Mouse (Mus musculus) frontal cortex, postnatal 25 days (tissue): ENCODE results near the gene Gpatch2.
A peak's percentile ranks its signal among the peaks of the same experiment; 100 is the strongest.

Source experiments
- DNase-seq, 2 experiments: peaks; one replicate each; pipeline ENCODE4 v3.0.0; 2022; ENCODE audit warnings: low spot score in 2 of 2

Gene Gpatch2

DNA sequence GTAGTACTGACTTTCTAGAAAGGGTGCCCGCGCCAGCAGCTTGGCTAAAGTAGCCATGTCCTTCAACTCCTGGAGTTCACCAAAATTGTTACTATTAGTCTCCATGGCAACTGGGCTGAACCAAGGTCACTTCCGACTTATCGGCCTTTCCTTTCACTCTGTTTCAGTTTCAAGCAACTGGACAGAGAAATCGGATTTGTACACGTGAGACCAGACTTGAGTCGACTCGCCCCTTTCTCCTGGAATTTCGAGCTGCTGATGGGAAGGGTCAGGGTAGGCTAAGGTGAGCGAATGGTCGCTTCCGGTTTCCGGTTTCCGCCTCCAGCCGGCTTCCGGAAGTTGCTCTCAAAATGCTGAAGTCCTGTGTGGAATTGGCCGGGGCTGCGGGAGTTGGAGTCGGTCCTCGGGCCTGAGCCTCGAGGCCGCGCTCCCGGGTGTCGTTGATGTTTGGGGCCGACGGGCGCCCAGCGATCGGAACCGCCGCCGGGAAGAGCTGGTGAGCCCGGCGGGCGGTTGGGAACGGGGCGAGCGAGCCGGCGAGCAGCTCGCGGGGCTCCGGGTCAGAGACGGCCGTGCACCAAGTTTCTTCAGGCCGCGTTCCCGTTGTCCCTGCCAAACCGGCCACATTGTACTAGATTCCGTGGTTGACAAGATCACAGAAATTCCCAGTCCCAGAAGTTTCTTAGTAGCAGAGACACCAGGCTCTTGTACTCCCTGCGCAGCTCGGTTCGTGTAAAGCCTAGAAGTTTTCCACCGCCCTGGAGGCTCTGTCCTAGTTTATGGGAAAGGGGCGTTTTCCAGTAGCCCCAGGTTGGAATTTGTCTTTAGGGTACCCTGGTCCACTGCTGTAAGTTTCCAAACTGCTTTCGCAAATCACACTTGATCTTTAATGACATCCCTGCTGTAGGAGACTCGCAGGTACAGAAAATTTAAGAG, at the start of gene Gpatch2, which contains the start of gene Spata17:
Gpatch2 (plus strand) TSS at position 328 of the 936 bp plus-strand sequence.
Spata17 (minus strand) TSS at position 285 of the 936 bp plus-strand sequence.
- DNase-seq: peak; percentile 49 to 66

DNA sequence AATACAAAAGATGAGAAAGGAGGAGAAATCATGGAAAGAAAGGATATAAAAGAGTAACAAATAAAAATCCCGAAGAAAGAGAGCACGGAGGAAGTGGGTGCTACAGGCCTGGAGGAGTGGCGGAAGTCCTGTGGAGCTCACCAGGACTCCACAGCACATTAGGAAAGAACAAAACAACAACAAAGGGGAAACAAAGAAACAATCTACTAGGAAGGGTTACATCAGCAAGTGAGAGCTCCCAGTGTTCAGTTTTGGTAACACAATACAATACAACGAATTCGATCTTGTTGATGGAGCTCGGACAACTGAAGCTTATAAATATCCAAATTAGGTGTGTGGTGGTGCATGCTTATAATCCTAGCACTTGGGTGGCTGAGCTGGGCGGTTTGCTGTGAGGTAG, 45.7 kb upstream of the Gpatch2 start:
- no peak for DNase-seq

DNA sequence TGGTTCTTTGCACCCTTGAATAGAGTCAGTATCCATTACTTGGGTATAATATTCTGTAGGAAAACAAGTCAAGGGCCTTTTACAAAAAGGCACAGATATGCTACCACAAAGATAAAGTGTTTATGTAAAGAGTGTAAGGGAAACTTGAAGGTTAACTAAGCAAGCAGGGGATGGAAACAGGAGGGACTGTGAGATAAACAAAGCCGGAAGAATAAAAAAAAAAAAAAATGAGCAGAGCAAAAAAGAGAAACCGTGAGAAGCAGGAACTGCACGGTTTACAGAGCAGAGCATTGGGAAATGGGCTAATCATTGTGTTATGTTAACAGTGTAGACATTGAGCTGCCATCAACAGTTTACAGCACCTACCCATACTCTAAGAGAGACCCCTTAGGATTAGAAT, 44.9 kb upstream of the Gpatch2 start:
- DNase-seq: no peak

DNA sequence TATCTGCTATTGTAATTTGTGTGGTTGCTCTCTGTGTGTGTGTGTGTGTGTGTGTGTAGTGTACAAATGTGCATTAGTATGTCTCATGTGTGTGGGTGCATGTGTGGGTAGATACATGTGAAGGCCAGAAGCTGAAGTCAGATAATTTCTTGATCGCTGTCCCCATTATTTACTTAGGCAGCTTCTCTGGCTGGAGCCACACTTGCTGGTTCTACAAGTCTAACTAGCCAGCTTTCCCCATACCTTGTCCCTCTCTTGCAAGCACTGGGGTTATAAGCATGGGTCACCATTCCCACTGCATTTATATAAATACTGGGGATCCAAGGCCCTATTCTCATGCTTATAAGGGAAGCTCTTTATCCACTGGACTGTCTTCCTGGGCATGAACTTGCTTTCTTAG, 39.3 kb upstream of the Gpatch2 start:
- no peak for DNase-seq

DNA sequence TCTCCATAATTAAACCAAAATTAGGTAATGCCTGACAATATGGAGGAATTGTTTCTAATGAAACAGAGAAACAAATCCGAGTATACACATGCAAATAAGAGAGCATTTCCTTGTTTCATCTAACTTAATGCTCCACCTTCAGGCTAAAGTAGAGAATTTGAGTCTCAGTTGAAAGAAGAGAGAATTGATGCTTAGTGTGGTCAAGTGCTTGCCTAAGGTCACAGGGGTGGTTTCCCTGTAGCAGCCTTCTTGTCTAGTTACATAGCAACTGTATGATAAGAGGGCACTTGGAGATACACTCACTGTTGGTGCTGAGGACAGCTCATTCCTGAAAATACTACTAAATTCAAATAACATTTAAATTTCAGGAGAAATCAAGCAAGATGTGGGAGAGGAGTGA, 36.8 kb upstream of the Gpatch2 start:
- DNase-seq: no peak

DNA sequence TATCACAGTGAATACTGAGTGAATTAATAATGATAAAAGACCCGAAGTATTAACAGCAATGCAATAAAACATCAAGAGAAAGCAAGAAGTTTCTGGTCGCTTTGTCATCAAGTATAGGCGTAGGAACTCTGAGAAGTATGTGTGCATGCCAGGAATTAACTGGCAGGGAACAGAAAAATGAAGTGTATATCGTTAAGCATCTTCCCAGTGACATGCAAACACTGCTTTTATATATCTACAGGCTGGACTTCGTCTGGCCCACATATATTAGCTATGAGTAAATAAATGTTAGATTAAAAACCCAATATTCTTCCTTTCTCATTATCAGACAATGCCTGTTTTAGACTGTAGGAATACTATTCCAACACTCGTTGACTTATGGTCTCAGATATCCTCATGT, 9.8 kb upstream of the Gpatch2 start:
- DNase-seq: no peak

DNA sequence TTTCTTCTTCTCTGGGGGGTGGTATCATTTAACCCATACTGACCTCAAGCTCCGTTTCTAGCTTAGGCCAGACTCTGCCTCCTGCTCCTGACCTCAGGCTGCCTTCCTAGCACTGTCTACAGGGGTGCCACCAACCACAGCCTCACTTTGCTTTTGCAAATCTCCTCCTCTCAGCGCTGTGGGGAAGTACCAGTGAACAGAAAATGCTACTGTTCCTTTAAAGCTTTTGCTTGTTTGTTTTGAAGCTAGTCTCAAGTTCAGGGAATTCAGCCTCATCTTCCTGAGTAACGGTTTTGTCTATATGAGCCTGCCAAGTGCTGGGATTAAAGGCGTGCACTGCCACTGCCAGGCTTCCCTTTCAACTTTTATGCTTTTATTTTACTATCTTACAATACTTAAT, 5.8 kb upstream of the Gpatch2 start:
- no peak for DNase-seq

DNA sequence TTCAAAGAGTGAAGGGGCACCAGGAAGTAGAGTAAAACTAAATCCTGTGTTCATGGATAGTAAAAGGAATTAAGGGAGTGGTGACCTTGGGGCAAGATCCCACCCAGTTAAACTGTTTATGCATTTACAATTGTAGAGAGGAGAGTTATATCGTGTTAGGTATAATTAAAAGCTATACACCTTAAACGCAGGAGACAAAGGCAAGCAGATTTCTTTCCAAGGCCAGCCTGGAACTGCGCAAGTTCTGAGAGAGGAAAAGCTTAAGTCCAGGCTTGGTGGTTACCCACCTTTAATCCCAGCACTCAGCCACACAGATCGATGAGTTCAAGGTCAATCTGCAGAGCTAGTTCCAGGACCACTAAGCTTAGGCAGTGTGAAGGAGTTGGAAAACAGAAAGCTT, 4.6 kb upstream of the Gpatch2 start:
- no peak for DNase-seq

DNA sequence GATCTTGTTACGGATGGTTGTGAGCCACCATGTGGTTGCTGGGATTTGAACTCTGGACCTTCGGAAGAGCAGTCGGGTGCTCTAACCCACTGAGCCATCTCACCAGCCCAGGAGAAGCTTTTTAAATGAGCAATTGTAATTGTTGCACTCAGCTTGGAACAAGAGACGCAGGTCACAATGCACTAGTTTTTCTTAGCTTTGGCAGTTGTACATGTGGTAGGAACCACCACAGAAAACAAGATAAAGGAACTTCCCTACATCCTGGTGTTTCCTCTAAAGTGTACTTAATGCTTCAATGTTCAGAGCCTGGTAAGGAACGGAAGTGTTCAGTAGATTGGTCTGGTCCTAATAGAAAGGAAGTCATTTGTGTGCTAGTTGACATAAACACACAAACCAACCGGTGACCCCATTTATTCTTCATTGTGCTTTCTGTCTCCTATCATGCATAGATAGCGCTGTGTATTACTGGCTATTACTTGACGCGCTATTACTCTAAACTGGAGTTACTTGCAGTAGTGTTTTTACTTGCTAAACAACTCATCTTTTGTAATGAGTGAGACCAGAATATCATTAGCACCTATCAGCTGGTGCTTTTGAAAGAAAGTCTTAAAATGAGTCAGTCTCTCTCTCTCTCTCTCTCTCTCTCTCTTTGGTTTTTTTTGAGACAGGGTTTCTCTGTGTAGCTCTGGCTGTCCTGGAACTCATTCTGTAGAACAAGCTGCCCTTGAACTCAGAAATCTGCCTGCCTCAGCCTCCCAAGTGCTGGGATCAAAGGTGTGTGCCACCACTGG, 1.5 kb downstream of the Gpatch2 start:
- DNase-seq: no peak

DNA sequence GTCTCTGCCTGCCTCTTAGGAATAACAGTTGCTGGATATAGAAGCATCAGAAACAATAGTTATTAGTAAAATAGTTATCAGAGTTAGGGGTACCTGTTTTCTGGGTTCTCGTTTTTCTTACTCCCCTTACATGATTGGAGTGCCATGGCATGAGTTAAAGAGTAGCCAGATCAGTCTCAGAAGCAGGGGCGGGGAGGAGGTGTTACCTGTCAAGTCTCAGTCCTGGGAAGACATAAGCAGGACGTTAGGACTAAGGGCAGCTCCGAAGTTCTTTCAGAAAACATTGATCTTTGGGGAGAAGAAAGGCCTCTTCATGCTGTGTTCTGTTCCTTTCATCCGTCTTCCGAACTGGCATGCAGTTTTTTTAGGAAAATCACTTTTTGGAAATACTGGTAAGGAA, 5.4 kb downstream of the Gpatch2 start:
- no peak for DNase-seq

DNA sequence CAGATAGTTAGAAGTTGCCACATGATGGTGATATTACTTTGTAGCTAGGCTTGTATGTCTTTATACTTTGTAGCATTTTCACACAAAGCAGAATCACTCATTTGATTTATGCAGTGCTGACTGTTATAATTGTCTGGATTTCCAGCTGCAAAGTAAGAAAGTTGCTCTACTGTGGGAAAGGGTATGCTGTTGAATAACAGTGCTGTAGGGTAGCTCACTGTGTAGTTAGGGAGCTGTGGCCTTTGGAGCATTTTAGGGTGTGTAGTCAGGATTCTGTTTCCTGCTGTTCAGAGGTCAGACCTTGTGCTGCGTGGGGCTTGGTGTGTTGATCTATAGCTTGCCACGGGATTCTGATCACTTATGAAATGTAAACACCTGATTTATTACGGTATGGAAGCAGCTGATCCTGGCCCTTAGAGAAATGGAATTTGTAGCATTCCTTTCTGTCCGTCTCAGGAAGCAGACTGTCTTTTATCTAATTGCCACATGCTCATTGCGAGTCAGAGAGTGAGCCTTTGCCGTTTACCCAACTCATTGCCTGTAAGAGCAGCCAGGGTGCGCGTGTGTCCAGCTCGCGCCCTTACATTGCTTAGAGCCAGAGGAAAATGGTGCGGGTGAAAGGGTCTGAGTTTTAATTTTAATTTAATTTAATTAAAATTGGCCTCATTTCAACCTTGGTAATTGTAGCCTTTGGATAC, 11.2 kb downstream of the Gpatch2 start:
- no peak for DNase-seq

DNA sequence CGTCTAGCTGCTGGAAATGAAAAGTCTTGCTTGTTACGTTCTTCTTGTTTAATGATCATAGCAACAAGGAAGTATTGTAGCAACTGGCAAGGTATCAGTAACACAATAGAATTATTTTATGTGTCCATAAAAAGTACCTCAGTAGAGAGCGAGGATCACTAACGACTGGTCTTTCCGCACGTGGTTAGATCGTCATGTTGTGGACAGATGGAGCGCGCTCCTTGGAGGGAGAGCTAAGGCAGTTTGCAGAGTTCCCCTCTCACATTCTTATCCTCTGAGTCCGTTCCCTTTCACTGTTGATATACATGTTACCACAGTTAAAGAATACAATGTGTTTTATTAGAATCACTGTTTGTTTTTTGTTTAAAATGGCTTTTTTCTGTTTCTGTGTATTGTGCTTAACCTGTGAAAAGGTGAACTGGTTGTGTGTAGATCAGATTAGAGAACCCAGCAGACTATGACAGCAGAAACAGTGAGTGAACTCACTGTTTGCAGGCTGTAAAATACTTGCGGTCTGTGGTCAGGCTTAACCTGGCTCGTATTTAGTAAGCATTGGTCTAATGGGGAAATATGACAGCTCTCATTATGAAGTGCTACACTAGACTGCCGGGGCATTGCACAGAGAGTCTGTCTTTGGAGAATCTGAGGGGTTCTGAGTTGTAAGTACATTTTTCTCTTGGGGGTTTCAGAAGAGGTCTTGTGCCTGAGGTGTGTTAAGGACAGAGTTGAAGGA, 13.3 kb downstream of the Gpatch2 start:
- DNase-seq: no peak

DNA sequence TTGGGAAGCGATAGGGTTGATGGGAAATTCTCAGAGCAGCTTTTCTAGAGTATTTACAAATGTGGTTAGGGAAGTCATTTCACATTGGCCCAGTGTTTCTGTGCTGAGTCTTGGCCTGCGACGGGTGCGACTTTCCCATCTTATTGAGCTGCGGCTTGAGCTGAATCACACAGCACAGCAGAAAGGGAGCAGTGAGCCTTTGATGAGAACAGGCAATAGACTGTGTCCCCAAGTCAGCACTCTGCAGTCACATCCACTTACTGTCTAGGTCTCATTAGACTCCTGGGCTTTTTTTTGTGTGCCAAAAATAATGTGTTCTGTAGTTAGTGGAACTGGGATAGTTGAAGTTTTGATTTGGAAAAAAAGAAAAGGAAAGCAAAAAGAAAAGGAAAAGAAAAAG, 14.9 kb downstream of the Gpatch2 start:
- DNase-seq: no peak

DNA sequence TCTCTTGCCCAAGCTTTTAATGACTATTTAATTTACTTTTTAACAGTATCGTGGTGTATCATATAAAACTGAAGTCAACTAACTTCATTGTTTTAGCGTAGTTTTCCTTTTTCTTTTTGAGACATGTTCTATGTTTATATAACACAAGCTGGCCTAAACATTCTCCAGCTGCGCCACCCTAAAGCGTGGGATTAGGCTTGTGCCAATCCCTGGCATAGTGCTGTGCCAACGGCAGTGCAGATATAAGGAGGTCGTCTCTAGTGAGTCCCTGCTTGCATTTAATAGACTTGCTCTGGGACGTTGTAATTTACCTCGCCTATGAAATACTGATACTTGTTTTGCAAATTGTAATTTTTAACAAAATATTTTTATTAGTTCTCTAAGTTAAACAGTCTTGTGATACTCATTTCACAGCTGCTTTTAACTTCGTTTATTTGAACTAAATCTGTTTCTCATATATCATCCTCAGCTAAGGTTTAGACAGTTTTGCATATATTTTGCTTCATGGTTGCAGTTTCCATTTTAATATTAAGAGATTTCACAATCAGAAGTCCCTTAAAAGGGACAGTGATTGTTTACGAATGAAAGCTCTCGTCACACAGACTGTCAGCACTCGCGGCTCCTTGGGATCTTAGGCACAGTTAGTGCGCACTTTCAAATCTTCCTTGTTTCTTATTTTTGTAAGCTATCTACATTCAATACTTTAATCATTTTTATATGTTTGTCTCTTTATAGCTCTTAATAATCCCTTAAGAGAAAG, 17.1 kb downstream of the Gpatch2 start:
- no peak for DNase-seq

DNA sequence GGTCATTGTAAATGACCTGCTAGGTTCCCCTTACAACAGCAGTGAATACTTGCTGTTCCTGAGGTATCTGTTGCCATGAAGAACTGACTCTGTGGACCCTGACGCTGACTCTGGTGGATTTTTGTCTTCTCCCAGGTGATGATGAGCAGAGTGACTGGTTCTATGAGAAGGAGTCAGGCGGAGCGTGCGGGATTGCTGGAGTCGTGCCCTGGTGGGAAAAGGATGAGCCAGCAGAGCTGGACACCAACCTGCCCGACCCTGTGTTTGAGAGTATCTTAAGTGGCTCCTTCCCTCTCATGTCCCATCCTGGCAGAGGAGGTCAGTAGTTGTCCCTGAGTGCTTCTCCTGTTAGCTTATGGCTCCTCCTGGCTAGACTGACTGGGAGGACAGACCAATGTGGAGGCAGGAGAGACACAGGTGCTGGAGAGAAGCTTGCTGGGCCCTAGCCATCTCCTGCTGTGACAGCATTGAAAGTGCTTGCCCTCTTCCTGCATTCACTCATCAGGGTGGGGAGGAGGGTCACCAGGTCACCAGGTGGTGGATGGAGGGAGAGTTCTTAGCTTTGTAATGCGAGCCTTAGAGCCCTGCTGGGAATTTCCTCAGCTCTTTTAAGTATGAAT, 17.8 kb downstream of the Gpatch2 start:
- no peak for DNase-seq

DNA sequence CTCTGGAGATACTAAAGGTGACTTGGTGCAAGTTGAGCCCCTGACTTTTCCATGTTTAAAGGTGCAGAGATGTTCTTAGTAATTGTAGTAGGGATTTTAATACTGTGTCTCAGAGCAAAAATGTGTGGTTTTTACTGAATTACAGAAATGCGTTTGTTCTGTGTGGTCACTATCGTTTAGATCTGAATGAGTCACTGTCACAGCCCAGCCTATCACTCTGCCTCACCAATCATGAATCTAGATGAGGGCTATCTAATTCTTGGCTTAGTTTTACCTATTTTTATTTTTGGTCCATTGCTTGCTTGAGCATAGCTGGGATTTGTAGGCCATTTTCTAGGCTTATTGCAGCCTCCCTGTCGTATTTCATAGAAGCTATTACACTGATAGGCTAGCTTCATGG, 19.9 kb downstream of the Gpatch2 start:
- no peak for DNase-seq

DNA sequence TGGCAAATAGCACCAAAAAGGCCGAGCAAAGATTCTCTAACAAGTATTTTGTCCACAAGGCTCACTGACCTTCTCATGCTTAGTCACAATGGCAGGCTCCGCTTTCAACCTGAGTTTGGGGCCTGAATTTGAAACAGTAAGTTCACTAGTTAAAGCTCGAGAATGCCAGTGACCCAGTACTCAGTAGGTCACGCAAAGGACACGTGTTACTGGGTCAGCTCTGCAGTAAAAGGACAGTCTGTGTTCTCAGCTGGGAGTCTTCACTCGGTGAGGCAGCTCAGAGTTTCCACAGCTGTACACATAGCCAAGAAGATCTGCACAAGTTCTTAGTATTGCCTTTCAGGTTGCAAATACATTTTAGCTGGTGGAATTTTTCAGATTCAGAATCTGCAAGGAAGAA, 21.0 kb downstream of the Gpatch2 start:
- DNase-seq: no peak

DNA sequence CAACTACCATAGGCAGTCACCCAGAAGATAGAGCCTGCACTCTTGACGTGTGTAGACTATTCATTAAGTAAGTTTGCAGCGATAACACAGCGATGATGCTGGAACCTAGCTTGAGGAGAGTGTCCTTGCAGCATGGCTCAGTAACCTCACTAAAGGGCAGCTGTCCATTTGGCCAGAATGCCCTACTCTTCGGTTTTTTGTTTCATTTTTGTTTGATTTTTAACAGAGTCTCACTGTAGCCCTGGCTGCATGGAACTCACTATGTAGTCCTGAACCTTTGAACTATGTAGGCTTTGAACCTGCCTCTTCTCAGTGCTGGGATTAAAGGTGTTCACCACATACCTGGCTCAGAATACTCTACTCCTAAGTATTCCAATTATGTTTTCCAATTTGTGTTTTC, 22.8 kb downstream of the Gpatch2 start:
- no peak for DNase-seq

DNA sequence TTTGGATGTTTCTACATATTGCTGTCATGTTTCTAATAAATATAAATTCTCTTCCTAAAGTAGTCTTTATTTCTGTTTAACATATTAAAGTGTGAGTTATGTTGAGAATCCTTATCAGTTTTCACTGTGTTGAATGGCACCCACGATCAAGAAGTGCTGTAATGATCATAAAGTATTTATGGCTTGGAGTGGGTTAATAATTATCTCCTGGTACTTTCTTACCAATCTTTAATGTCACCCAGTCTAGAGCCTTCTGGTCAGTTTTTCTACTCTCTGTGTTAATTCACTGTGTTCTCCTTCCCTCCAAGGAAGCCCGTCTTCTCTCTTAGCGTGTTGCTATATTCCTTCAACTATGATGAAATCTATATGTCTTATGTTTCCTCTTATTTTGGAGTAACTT, 25.0 kb downstream of the Gpatch2 start:
- no peak for DNase-seq

DNA sequence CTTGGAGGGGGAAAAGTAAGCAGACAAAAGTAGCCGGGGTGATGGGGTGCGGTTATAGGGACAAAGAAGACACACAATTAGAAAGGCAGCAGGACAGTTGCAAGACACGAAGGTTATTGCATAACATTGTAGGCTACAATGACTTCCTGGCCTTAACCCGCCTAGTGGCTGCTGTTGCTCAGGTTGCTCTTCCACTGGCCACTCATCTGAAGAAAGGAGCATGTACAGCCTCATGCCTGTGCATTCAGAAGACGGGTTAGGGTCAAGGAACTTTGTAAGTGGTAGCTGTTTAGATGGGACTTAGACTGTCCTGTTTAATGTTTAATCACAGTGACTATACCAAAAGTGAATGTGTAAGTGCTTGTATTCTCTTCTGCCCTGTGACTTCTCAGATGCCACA, 26.0 kb downstream of the Gpatch2 start:
- no peak for DNase-seq
